Mouse (Mus musculus): ENCODE data around the gene Lrrc9. TPM values are rescaled to one million over a fixed set of nuclear protein-coding genes. Genes with fewer than 3 reads are reported as not detected.

Gene Lrrc9
- polyA plus RNA-seq (2017; shearing (Covaris generic)), result not detected

DNA sequence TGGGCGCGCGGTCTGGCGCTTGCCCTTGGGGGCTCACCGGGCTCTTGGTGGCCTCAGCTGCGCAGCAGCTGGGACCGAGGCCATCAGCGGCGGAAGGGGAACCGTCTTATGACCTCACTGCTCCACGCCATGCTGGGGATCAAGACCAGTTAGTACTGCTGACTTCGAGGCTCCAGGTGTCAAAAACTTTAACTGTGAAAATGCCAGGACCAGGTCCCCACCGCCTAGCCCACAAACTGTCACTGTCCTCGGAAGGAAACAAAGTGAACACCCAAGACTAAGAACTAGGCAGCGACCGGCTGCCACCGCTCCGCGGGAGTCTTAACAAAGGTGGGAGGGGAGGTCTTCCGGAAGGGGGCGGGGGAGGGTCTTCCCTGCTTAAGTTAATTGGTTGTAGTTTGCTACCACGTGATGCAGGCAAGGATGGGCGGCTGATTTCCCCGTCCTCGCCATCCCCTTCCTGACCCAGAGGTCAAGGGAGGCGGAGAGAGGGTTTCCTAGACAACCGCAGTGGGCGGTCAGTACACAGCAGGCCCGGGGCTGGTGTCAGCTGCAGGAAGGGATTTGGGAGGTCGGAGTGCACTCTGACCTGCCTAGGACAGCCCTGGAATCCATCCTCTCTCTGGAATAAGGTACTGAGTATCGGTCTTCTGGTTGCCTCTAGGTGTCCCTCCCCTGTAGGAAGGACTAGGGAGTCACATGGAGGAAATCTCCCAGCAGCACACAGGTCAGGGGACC, at the start of gene Lrrc9:
Gene Lrrc9, plus strand, starts transcription at position 28 of the 738 bp plus-strand sequence.

DNA sequence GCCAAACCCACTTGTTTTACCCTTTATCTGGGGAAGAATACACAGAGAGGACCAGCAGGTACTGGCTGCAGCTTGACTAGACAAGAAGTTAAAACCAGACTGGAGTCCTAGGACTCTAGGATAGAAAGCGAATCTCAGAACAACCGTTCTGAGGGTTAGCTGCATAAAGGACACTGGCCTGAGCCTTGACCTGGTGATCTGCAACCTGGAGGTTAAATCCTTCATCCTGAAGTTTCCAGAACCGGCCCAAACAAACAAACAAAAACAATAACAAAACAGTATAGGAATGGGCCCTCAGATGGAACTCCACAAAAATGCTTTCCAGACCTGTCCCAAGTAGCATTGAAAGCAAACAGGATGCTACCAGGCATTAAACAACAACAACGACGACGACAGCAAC, 32.7 kb upstream of the Lrrc9 start, which contains the start of gene Rtn1:
Gene Rtn1, minus strand, starts transcription at position 101 of the 400 bp plus-strand sequence.

DNA sequence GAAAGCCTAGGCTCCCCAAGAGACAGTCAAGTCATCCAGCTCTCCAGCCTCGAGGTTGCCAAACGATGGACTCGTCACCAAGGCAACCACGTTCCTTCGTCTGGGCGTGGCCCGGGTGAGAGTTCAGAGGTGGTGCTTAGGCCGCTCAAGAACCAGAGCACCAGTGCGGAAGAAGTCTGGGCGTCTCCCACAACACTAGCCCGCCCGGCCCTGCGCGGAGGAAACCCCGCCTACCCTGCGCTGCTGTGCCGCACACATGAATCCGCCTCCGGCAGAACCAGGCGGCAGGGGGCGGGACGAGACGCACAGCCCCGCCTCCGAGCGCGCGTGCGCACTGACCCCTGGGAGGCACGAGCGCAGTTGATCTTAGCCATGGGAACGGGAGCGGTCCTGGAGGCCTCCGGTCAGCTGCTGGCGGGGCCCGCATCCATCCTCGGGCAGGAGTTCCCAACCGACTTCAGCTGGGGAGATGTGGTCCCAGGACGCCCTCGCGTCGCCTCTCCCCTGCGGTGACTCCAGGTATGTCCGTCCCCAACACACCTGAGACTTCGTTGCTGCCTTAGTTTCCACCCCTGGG, 94.4 kb downstream of the Lrrc9 start, which contains the start of gene Pcnx4:
Gene Pcnx4, plus strand, starts transcription at position 363 of the 577 bp plus-strand sequence.

Other genes with a start within 250 kb of the Lrrc9 start
- gene Rtn1, start 32.8 kb upstream of the Lrrc9 start, polyA plus RNA-seq (2017; shearing (Covaris generic)), result 0.55 TPM
- 6.1 TPM for gene Pcnx4, start 94.5 kb downstream of the Lrrc9 start, polyA plus RNA-seq (2017; shearing (Covaris generic))
- not detected for gene Gm4756, start 207.8 kb downstream of the Lrrc9 start, polyA plus RNA-seq (2017; shearing (Covaris generic))
- 74.7 TPM for gene Dhrs7, start 223.0 kb downstream of the Lrrc9 start, polyA plus RNA-seq (2017; shearing (Covaris generic))

Data from CD4-positive, CD25-positive, alpha-beta regulatory T cell (primary cell).